Mouse (Mus musculus) myocyte (in vitro differentiated cells): ENCODE measurements around the gene Zfp773. TPM values are rescaled to one million over a fixed set of nuclear protein-coding genes. Genes with fewer than 3 reads are reported as not detected.

Source experiments
- polyA plus RNA-seq: library from polyadenylated mRNA; unstranded; fragments of >200 nt; fragmentation: generic; extraction: Trizol; gene quantifications from one replicate; pipeline ENCODE4 v1.2.1, GENCODE M21; 2012; ENCODE audit warnings: missing spikeins

The Zfp773 gene
- polyA plus RNA-seq, 1 experiment: 0.02 TPM

Other genes with a start within 250 kb of the Zfp773 start
- gene Aurkc, start 141.5 kb downstream of the Zfp773 start, polyA plus RNA-seq: not detected
- 8.9 TPM for gene Zfp954, start 15.3 kb downstream of the Zfp773 start, polyA plus RNA-seq
- 0.53 TPM for gene Zfp418, start 34.6 kb upstream of the Zfp773 start, polyA plus RNA-seq
- 1.4 TPM for gene Zfp772, start 73.2 kb upstream of the Zfp773 start, polyA plus RNA-seq
- 0.06 TPM for gene Vmn2r29, start 110.6 kb upstream of the Zfp773 start, polyA plus RNA-seq
- gene Gm45844, start 141.5 kb upstream of the Zfp773 start, polyA plus RNA-seq: 0.59 TPM
- 15.8 TPM for gene Clcn4, start 164.1 kb upstream of the Zfp773 start, polyA plus RNA-seq
- not detected for gene Vmn2r30, start 200.9 kb upstream of the Zfp773 start, polyA plus RNA-seq
- not detected for gene Gm45783, start 237.8 kb upstream of the Zfp773 start, polyA plus RNA-seq